Mouse (Mus musculus) hindbrain, embryonic 11.5 days (tissue): Measurements from ENCODE around the gene Wdr62. TPM values are rescaled to one million over a fixed set of nuclear protein-coding genes. Genes with fewer than 3 reads are reported as not detected.

Experiments used
- ATAC-seq: fragments of 200-750 bp; cut with Nextera tagmentation; 2 replicates; pipeline ENCODE4 v1.8.0; 2017; ENCODE audit warnings: mild to moderate bottlenecking, moderate TSS enrichment, moderate library complexity; ENCODE audit not compliant: low FRiP score
- DNase-seq: peaks from one replicate; pipeline ENCODE4 v3.0.0-alpha.2; 2015; ENCODE audit warnings: low spot score
- H3K27ac ChIP-seq: fragments of 300-500 bp; sonication (generic); 2 replicates; pipeline ENCODE4 v1.5.1; 2014; ENCODE audit warnings: mild to moderate bottlenecking, low read depth, low read length
- H3K27me3 ChIP-seq: fragments of 300-500 bp; sonication (generic); 2 replicates; pipeline ENCODE4 v1.6.1; 2014; ENCODE audit warnings: mild to moderate bottlenecking, low read length, moderate library complexity, mixed read lengths; ENCODE audit not compliant: control insufficient read depth, insufficient read depth
- H3K36me3 ChIP-seq: fragments of 300-500 bp; sonication (generic); 2 replicates; pipeline ENCODE4 v1.6.1; 2014; ENCODE audit warnings: mild to moderate bottlenecking, low read length, moderate library complexity, mixed read lengths; ENCODE audit not compliant: control insufficient read depth, insufficient read depth
- H3K4me1 ChIP-seq: fragments of 300-500 bp; sonication (generic); replicated peaks from 2 replicates; pipeline ENCODE4 v1.6.1; 2014; ENCODE audit warnings: low read length, mixed read lengths; ENCODE audit not compliant: control insufficient read depth, insufficient read depth
- H3K4me2 ChIP-seq: fragments of 300-500 bp; sonication (generic); replicated peaks from 2 replicates; pipeline ENCODE4 v1.6.1; 2014; ENCODE audit warnings: mild to moderate bottlenecking, low read depth, low read length
- H3K4me3 ChIP-seq: fragments of 300-500 bp; sonication (generic); 2 replicates; pipeline ENCODE4 v1.5.1; 2014; ENCODE audit warnings: low read depth, low read length
- H3K9ac ChIP-seq: fragments of 300-500 bp; sonication (generic); 2 replicates; pipeline ENCODE4 v1.6.1; 2014; ENCODE audit warnings: low read depth, low read length
- H3K9me3 ChIP-seq: fragments of 300-500 bp; sonication (generic); 2 replicates; pipeline ENCODE4 v1.6.1; 2016; ENCODE audit warnings: low read length; ENCODE audit not compliant: control insufficient read depth
- WGBS: fragments of 180-500 bp; shearing (Covaris S2); extraction: QIAGEN DNeasy Blood & Tissue Kit; methylation state at CpG from one replicate; pipeline ENCODE4 v1.1.7; 2014; 5-methylcytosine and 5-hydroxymethylcytosine counted together
- polyA plus RNA-seq: library from polyadenylated mRNA; unstranded; fragments of >200 nt; fragmentation: Nextera tagmentation; extraction: Ambion mirVana; gene quantifications from 2 replicates; pipeline ENCODE4 v1.2.1, GENCODE M21; 2014

Gene Wdr62
- polyA plus RNA-seq, 1 experiment from 2014 or later: 5.9 TPM

GRCm38 (mm10) chr7:30322285-30322667, 42.1 kb upstream of the Wdr62 start:
- DNase-seq: peak; percentile 95
- H3K9me3 ChIP-seq: no peaks in the 10 kb centered on the region
- H3K9ac ChIP-seq: peak overlapping the region; percentile 91
- H3K27ac ChIP-seq: peak overlapping the region; percentile 67
- WGBS: under 1% methylated on average over 20 of the region's 20 CpGs
- H3K4me1 ChIP-seq: no peaks in the 10 kb centered on the region
- H3K27me3 ChIP-seq: no peaks in the 10 kb centered on the region
- peak overlapping the region; percentile 87 for H3K4me3 ChIP-seq
- peak; percentile 99 for ATAC-seq
- H3K36me3 ChIP-seq: no peaks in the 10 kb centered on the region
- peak overlapping the region; percentile 84 for H3K4me2 ChIP-seq

GRCm38 (mm10) chr7:30321539-30322284, 41.5 kb upstream of the Wdr62 start, which contains the start of gene E130208F15Rik:
Gene E130208F15Rik, plus strand, starts transcription at chr7:30321740.
- Histone ChIP-seq H3K9me3 (no peaks in the 10 kb centered on the region), H3K27ac (peak within 1 kb of the TSS; percentile 67), H3K4me3 (peak within 1 kb of the TSS; percentile 87), H3K4me2 (peak within 1 kb of the TSS; percentile 84), H3K27me3 (no peaks in the 10 kb centered on the region), H3K9ac (peak within 1 kb of the TSS; percentile 91), H3K36me3 (no peaks in the 10 kb centered on the region), H3K4me1 (no peaks in the 10 kb centered on the region)
- WGBS: under 1% methylated on average over 56 of the region's 63 CpGs
- DNase-seq: peak; percentile 58
- peak; percentile 78 for ATAC-seq

GRCm38 (mm10) chr7:30320946-30321345, 40.7 kb upstream of the Wdr62 start:
- DNase-seq: no peak
- 85% methylated on average over 2 of the region's 2 CpGs for WGBS
- H3K4me2 ChIP-seq: peak overlapping the region; percentile 84
- H3K4me1 ChIP-seq: no peaks in the 10 kb centered on the region
- peak overlapping the region; percentile 87; the same call in 1 of the 2 replicates for H3K4me3 ChIP-seq
- H3K27me3 ChIP-seq: no peaks in the 10 kb centered on the region
- peak overlapping the region; percentile 91 for H3K9ac ChIP-seq
- no peaks in the 10 kb centered on the region for H3K9me3 ChIP-seq
- H3K36me3 ChIP-seq: no peaks in the 10 kb centered on the region
- no peak for ATAC-seq
- H3K27ac ChIP-seq: no peak overlapping the region

GRCm38 (mm10) chr7:30318142-30318541, 37.9 kb upstream of the Wdr62 start:
- ATAC-seq: no peak
- WGBS: 91% methylated on average over 3 of the region's 3 CpGs
- no peaks in the 10 kb centered on the region for H3K27me3 ChIP-seq
- no peak overlapping the region for H3K4me2 ChIP-seq
- DNase-seq: no peak
- H3K9ac ChIP-seq: no peak overlapping the region
- H3K9me3 ChIP-seq: no peaks in the 10 kb centered on the region
- H3K27ac ChIP-seq: no peak overlapping the region
- no peak overlapping the region for H3K4me3 ChIP-seq
- H3K4me1 ChIP-seq: no peaks in the 10 kb centered on the region
- H3K36me3 ChIP-seq: no peaks in the 10 kb centered on the region

GRCm38 (mm10) chr7:30315559-30316529, 35.6 kb upstream of the Wdr62 start:
- Histone ChIP-seq H3K4me2 (no peak overlapping the region), H3K9ac (no peak overlapping the region), H3K4me3 (no peak overlapping the region), H3K4me1 (no peaks in the 10 kb centered on the region), H3K36me3 (no peaks in the 10 kb centered on the region; the same call in 1 of the 2 replicates), H3K9me3 (no peaks in the 10 kb centered on the region), H3K27me3 (no peaks in the 10 kb centered on the region), H3K27ac (no peak overlapping the region)
- DNase-seq (no peak), ATAC-seq (no peak)
- WGBS: 84% methylated on average over 13 of the region's 13 CpGs

- Histone ChIP-seq H3K9ac (no peak within 1 kb of the TSS), H3K4me3 (peak within 1 kb of the TSS; percentile 13; the same call in 1 of the 2 replicates), H3K4me1 (no peaks in the 10 kb centered on the region), H3K4me2 (peak within 1 kb of the TSS; percentile 18), H3K27me3 (no peaks in the 10 kb centered on the region), H3K27ac (no peak within 1 kb of the TSS), H3K36me3 (no peaks in the 10 kb centered on the region; the same call in 1 of the 2 replicates), H3K9me3 (no peaks in the 10 kb centered on the region)
- ATAC-seq (no peak), DNase-seq (no peak)
- 6% methylated on average over 9 of the region's 9 CpGs for WGBS
Measured at GRCm38 (mm10) chr7:30314721-30315155, 34.5 kb upstream of the Wdr62 start, which contains the start of gene Syne4. Gene Syne4, plus strand, starts transcription at chr7:30314807.

- DNase-seq (no peak), ATAC-seq (no peak)
- no peak overlapping the region for H3K4me2 ChIP-seq
- no peaks in the 10 kb centered on the region for H3K27me3 ChIP-seq
- no peak overlapping the region for H3K27ac ChIP-seq
- peaks cover 3% of the 10 kb centered on the region; the same call in 1 of the 2 replicates for H3K4me1 ChIP-seq
- WGBS: 47% methylated on average over 27 of the region's 27 CpGs
- no peak overlapping the region for H3K4me3 ChIP-seq
- no peaks in the 10 kb centered on the region; the same call in 1 of the 2 replicates for H3K36me3 ChIP-seq
- H3K9ac ChIP-seq: no peak overlapping the region
- no peaks in the 10 kb centered on the region for H3K9me3 ChIP-seq
Measured at GRCm38 (mm10) chr7:30313666-30314320, 33.6 kb upstream of the Wdr62 start.

GRCm38 (mm10) chr7:30310136-30310535, 29.9 kb upstream of the Wdr62 start:
- Histone ChIP-seq H3K4me3 (0 out of 2 replicates have a peak overlapping the region, but pooled peaks have one; percentile 6), H3K9ac (no peak overlapping the region), H3K36me3 (no peaks in the 10 kb centered on the region; the same call in 1 of the 2 replicates), H3K4me1 (peaks cover 5% of the 10 kb centered on the region; the same call in 1 of the 2 replicates), H3K9me3 (no peaks in the 10 kb centered on the region), H3K4me2 (no peak overlapping the region), H3K27me3 (no peaks in the 10 kb centered on the region), H3K27ac (no peak overlapping the region)
- ATAC-seq (no peak), DNase-seq (no peak)
- WGBS: 90% methylated on average over 12 of the region's 12 CpGs
